Mouse (Mus musculus): Measurements from ENCODE around the gene Vmn1r52.
"Not testable (repeated sequence)": the region's sequence is repeated elsewhere in the genome, so short reads cannot be mapped to it uniquely, and the experiment has no call there.

Vmn1r52 gene

GRCm38 (mm10) chr6:90174508-90174907 lies at the start of gene Vmn1r52:
Vmn1r52 (plus strand) TSS chr6:90174808.
- DNase-seq (ENCODE audit: low read depth, low spot score): no peak

- no peak for DNase-seq (ENCODE audit: low read depth, low spot score)
These were observed 14.5 kb upstream of the Vmn1r52 start for GRCm38 (mm10) chr6:90160139-90160538.

- DNase-seq (ENCODE audit: low read depth, low spot score): not testable (repeated sequence)
These were observed 27.9 kb downstream of the Vmn1r52 start, which contains the start of gene V1ra8 for GRCm38 (mm10) chr6:90202493-90202892. V1ra8 (plus strand) TSS chr6:90202793.

- no peak for DNase-seq (ENCODE audit: low read depth, low spot score)
These were observed 49.7 kb downstream of the Vmn1r52 start, which contains the start of gene Vmn1r53 for GRCm38 (mm10) chr6:90224338-90224737. Vmn1r53 (minus strand) TSS chr6:90224438.
